Mouse (Mus musculus): ENCODE measurements at regions not wholly inside any gene's neighbourhood (a gene's known extent, or its start where the extent isn't known, plus 50 kb on each side); places are given as distances from the start of the nearest gene placed in this dataset.

- TF ChIP-seq CTCF (IDR thresholded peaks at IDR 0.05; ENCODE audit: extremely low read depth, insufficient read depth, low read length) (no peak), POLR2A (IDR thresholded peaks at IDR 0.05; ENCODE audit: extremely low read depth, insufficient read depth, low read length) (no peak)
These were observed 66.6 kb downstream of the Edn1 start for GRCm38 (mm10) chr13:42367655-42368554.

Data from cortical plate, adult 2 months (tissue).